Mouse (Mus musculus): ENCODE measurements around the gene Stxbp2. TPM values are rescaled to one million over a fixed set of nuclear protein-coding genes. Genes with fewer than 3 reads are reported as not detected.

Gene Stxbp2
- polyA plus RNA-seq, 1 experiment: 312 TPM

GRCm38 (mm10) chr8:3655526-3655925 is 24.8 kb downstream of the Stxbp2 start, which contains the start of gene Retn:
Retn (plus strand) TSS chr8:3655770.
- H3K4me3 ChIP-seq (ENCODE audit: insufficient read depth, low read length): no peak within 1 kb of the TSS
- TF ChIP-seq POLR2A (IDR thresholded peaks at IDR 0.05; ENCODE audit: borderline replicate concordance, low read depth, low read length) (no peak), CTCF (IDR thresholded peaks at IDR 0.05; ENCODE audit: low read depth, low read length) (no peak)
- H3K27ac ChIP-seq (ENCODE audit: insufficient read depth, low read depth, low read length): no peak within 1 kb of the TSS
- peaks cover 24% of the 10 kb centered on the region for H3K4me1 ChIP-seq (ENCODE audit: control insufficient read depth, insufficient read depth, low read length)

- Histone ChIP-seq H3K4me3 (ENCODE audit: insufficient read depth, low read length) (no peak overlapping the region), H3K4me1 (ENCODE audit: control insufficient read depth, insufficient read depth, low read length) (peaks cover 34% of the 10 kb centered on the region), H3K27ac (ENCODE audit: insufficient read depth, low read depth, low read length) (no peak overlapping the region)
- TF ChIP-seq POLR2A (IDR thresholded peaks at IDR 0.05; ENCODE audit: borderline replicate concordance, low read depth, low read length) (no peak), CTCF (IDR thresholded peaks at IDR 0.05; ENCODE audit: low read depth, low read length) (no peak)
Observed at GRCm38 (mm10) chr8:3656725-3657381, 26.1 kb downstream of the Stxbp2 start.

GRCm38 (mm10) chr8:3660889-3661288 is 30.1 kb downstream of the Stxbp2 start:
- Histone ChIP-seq H3K4me1 (ENCODE audit: control insufficient read depth, insufficient read depth, low read length) (peaks cover 48% of the 10 kb centered on the region), H3K27ac (ENCODE audit: insufficient read depth, low read depth, low read length) (peak overlapping the region; percentile 5; the same call in 1 of the 2 replicates), H3K4me3 (ENCODE audit: insufficient read depth, low read length) (no peak overlapping the region)
- TF ChIP-seq CTCF (IDR thresholded peaks at IDR 0.05; ENCODE audit: low read depth, low read length): no peak
- no peak for TF ChIP-seq POLR2A (IDR thresholded peaks at IDR 0.05; ENCODE audit: borderline replicate concordance, low read depth, low read length)

GRCm38 (mm10) chr8:3664405-3664804 is 33.6 kb downstream of the Stxbp2 start:
- H3K27ac ChIP-seq (ENCODE audit: insufficient read depth, low read depth, low read length): peak overlapping the region; percentile 71
- peaks cover 38% of the 10 kb centered on the region for H3K4me1 ChIP-seq (ENCODE audit: control insufficient read depth, insufficient read depth, low read length)
- TF ChIP-seq CTCF (IDR thresholded peaks at IDR 0.05; ENCODE audit: low read depth, low read length): no peak
- no peak for TF ChIP-seq POLR2A (IDR thresholded peaks at IDR 0.05; ENCODE audit: borderline replicate concordance, low read depth, low read length)
- no peak overlapping the region for H3K4me3 ChIP-seq (ENCODE audit: insufficient read depth, low read length)

GRCm38 (mm10) chr8:3665507-3665906 is 34.8 kb downstream of the Stxbp2 start, which contains the start of gene Mcemp1:
Mcemp1 (plus strand) TSS chr8:3665754.
- Histone ChIP-seq H3K4me3 (ENCODE audit: insufficient read depth, low read length) (no peak within 1 kb of the TSS; the same call in 1 of the 2 replicates), H3K27ac (ENCODE audit: insufficient read depth, low read depth, low read length) (peak within 1 kb of the TSS; percentile 71), H3K4me1 (ENCODE audit: control insufficient read depth, insufficient read depth, low read length) (peaks cover 31% of the 10 kb centered on the region)
- TF ChIP-seq POLR2A (IDR thresholded peaks at IDR 0.05; ENCODE audit: borderline replicate concordance, low read depth, low read length) (no peak), CTCF (IDR thresholded peaks at IDR 0.05; ENCODE audit: low read depth, low read length) (no peak)

- peaks cover 13% of the 10 kb centered on the region for H3K4me1 ChIP-seq (ENCODE audit: control insufficient read depth, insufficient read depth, low read length)
- H3K4me3 ChIP-seq (ENCODE audit: insufficient read depth, low read length): no peak overlapping the region
- no peak overlapping the region for H3K27ac ChIP-seq (ENCODE audit: insufficient read depth, low read depth, low read length)
- TF ChIP-seq CTCF (IDR thresholded peaks at IDR 0.05; ENCODE audit: low read depth, low read length) (no peak), POLR2A (IDR thresholded peaks at IDR 0.05; ENCODE audit: borderline replicate concordance, low read depth, low read length) (no peak)
Observed at GRCm38 (mm10) chr8:3670388-3670787, 39.6 kb downstream of the Stxbp2 start.

- TF ChIP-seq POLR2A (IDR thresholded peaks at IDR 0.05; ENCODE audit: borderline replicate concordance, low read depth, low read length): no peak
- peak; percentile 99 for TF ChIP-seq CTCF (IDR thresholded peaks at IDR 0.05; ENCODE audit: low read depth, low read length)
- Histone ChIP-seq H3K27ac (ENCODE audit: insufficient read depth, low read depth, low read length) (peak within 1 kb of the TSS; percentile 27), H3K4me3 (ENCODE audit: insufficient read depth, low read length) (peak within 1 kb of the TSS; percentile 95), H3K4me1 (ENCODE audit: control insufficient read depth, insufficient read depth, low read length) (peaks cover 10% of the 10 kb centered on the region)
Observed at GRCm38 (mm10) chr8:3671980-3672491, 41.3 kb downstream of the Stxbp2 start, which contains the start of gene Fcor. Fcor (minus strand) TSS chr8:3672362.

GRCm38 (mm10) chr8:3674671-3675070 is 43.9 kb downstream of the Stxbp2 start:
- no peak overlapping the region for H3K27ac ChIP-seq (ENCODE audit: insufficient read depth, low read depth, low read length)
- TF ChIP-seq CTCF (IDR thresholded peaks at IDR 0.05; ENCODE audit: low read depth, low read length): no peak
- no peak for TF ChIP-seq POLR2A (IDR thresholded peaks at IDR 0.05; ENCODE audit: borderline replicate concordance, low read depth, low read length)
- peaks cover 10% of the 10 kb centered on the region for H3K4me1 ChIP-seq (ENCODE audit: control insufficient read depth, insufficient read depth, low read length)
- no peak overlapping the region for H3K4me3 ChIP-seq (ENCODE audit: insufficient read depth, low read length)

- peak within 1 kb of the TSS; percentile 81 for H3K27ac ChIP-seq (ENCODE audit: insufficient read depth, low read depth, low read length)
- TF ChIP-seq POLR2A (IDR thresholded peaks at IDR 0.05; ENCODE audit: borderline replicate concordance, low read depth, low read length): no peak
- peak; percentile 78 for TF ChIP-seq CTCF (IDR thresholded peaks at IDR 0.05; ENCODE audit: low read depth, low read length)
- peak within 1 kb of the TSS; percentile 93 for H3K4me3 ChIP-seq (ENCODE audit: insufficient read depth, low read length)
- peaks cover 6% of the 10 kb centered on the region for H3K4me1 ChIP-seq (ENCODE audit: control insufficient read depth, insufficient read depth, low read length)
Observed at GRCm38 (mm10) chr8:3676131-3676992, 45.6 kb downstream of the Stxbp2 start, which contains the start of gene Trappc5. Trappc5 (plus strand) TSS chr8:3676299.
